Mouse (Mus musculus) liver, postnatal 0 days (tissue): ENCODE results near the gene Ptpn1. TPM values are rescaled to one million over a fixed set of nuclear protein-coding genes. Genes with fewer than 3 reads are reported as not detected.

Experiments used
- ATAC-seq: fragments of 200-750 bp; cut with Nextera tagmentation; 2 replicates; pipeline ENCODE4 v1.8.0; 2017; ENCODE audit warnings: mild to moderate bottlenecking, moderate library complexity
- DNase-seq: peaks from one replicate; pipeline ENCODE4 v3.0.0-alpha.2; 2016
- H3K27ac ChIP-seq: fragments of 300-500 bp; sonication (generic); 2 replicates; pipeline ENCODE4 v1.5.1; 2014; ENCODE audit warnings: antibody characterized with exemption, moderate library complexity, mild to moderate bottlenecking, low read depth
- H3K27me3 ChIP-seq: fragments of 300-500 bp; sonication (generic); 2 replicates; pipeline ENCODE4 v1.6.1; 2014; ENCODE audit warnings: low read length, control low read depth, mixed read lengths; ENCODE audit not compliant: insufficient read depth
- H3K36me3 ChIP-seq: fragments of 300-500 bp; sonication (generic); replicated peaks from 2 replicates; pipeline ENCODE4 v1.6.1; 2014; ENCODE audit warnings: mild to moderate bottlenecking, control low read depth, low read length, moderate library complexity, mixed read lengths; ENCODE audit not compliant: insufficient read depth
- H3K4me1 ChIP-seq: fragments of 300-500 bp; sonication (generic); 2 replicates; pipeline ENCODE4 v1.6.1; 2014; ENCODE audit warnings: antibody characterized with exemption, mild to moderate bottlenecking, control low read depth; ENCODE audit not compliant: insufficient read depth
- H3K4me2 ChIP-seq: fragments of 300-500 bp; sonication (generic); 2 replicates; pipeline ENCODE4 v1.6.1; 2014; ENCODE audit warnings: low read depth, mild to moderate bottlenecking, low read length, moderate library complexity, mixed read lengths
- H3K4me3 ChIP-seq: fragments of 300-500 bp; sonication (generic); 2 replicates; pipeline ENCODE4 v1.5.1; 2014; ENCODE audit warnings: low read depth, low read length
- H3K9ac ChIP-seq: fragments of 300-500 bp; sonication (generic); replicated peaks from 2 replicates; pipeline ENCODE4 v1.6.1; 2014; ENCODE audit warnings: mild to moderate bottlenecking, moderate library complexity
- H3K9me3 ChIP-seq: fragments of 300-500 bp; sonication (generic); 2 replicates; pipeline ENCODE4 v1.6.1; 2016; ENCODE audit warnings: mild to moderate bottlenecking, control low read depth, low read length, mixed read lengths
- CTCF ChIP-seq: sonication (generic); IDR thresholded peaks from 2 replicates; pipeline ENCODE4 v1.5.1; 2016; ENCODE audit warnings: antibody characterized with exemption, low read depth
- EP300 ChIP-seq: IDR thresholded peaks from 2 replicates; pipeline ENCODE4 v1.6.1; 2016; ENCODE audit warnings: antibody characterized with exemption, low read depth, mild to moderate bottlenecking
- WGBS: fragments of 180-500 bp; shearing (Covaris S2); extraction: QIAGEN DNeasy Blood & Tissue Kit; methylation state at CpG from one replicate; pipeline ENCODE4 v1.1.7; 2014; ENCODE audit not compliant: insufficient replicate concordance; 5-methylcytosine and 5-hydroxymethylcytosine counted together
- polyA plus RNA-seq: library from polyadenylated mRNA; unstranded; fragments of >200 nt; fragmentation: Nextera tagmentation; extraction: Ambion mirVana; gene quantifications from 2 replicates; pipeline ENCODE4 v1.2.1, GENCODE M21; 2015

Gene Ptpn1
- polyA plus RNA-seq, 1 experiment from 2014 or later: 32.4 TPM

- Histone ChIP-seq H3K27me3 (no peaks in the 10 kb centered on the region), H3K9me3 (no peaks in the 10 kb centered on the region), H3K4me1 (peaks cover 39% of the 10 kb centered on the region), H3K4me3 (no peak overlapping the region), H3K9ac (no peak overlapping the region), H3K4me2 (no peak overlapping the region), H3K27ac (no peak overlapping the region), H3K36me3 (peaks cover 6% of the 10 kb centered on the region; the same call in 1 of the 2 replicates)
- WGBS: 85% methylated on average over 3 of the region's 3 CpGs
- DNase-seq (no peak), ATAC-seq (no peak)
- no peak for TF ChIP-seq EP300
- TF ChIP-seq CTCF: no peak
Measured at GRCm38 (mm10) chr2:167935956-167936355, 4.1 kb downstream of the Ptpn1 start.

GRCm38 (mm10) chr2:167938786-167939185 is 6.9 kb downstream of the Ptpn1 start:
- TF ChIP-seq EP300 (no peak), CTCF (no peak)
- H3K36me3 ChIP-seq: peaks cover 6% of the 10 kb centered on the region; the same call in 1 of the 2 replicates
- 70% methylated on average over 3 of the region's 3 CpGs for WGBS
- no peak overlapping the region for H3K9ac ChIP-seq
- no peak overlapping the region for H3K4me3 ChIP-seq
- no peaks in the 10 kb centered on the region for H3K9me3 ChIP-seq
- no peak overlapping the region for H3K27ac ChIP-seq
- no peak for DNase-seq
- no peak overlapping the region for H3K4me2 ChIP-seq
- H3K27me3 ChIP-seq: no peaks in the 10 kb centered on the region
- no peak for ATAC-seq
- H3K4me1 ChIP-seq: peaks cover 50% of the 10 kb centered on the region

- no peak for ATAC-seq
- H3K27me3 ChIP-seq: no peaks in the 10 kb centered on the region
- no peak overlapping the region for H3K4me2 ChIP-seq
- no peak for DNase-seq
- H3K4me1 ChIP-seq: peaks cover 51% of the 10 kb centered on the region
- WGBS: 55% methylated on average over 4 of the region's 4 CpGs
- no peak overlapping the region for H3K9ac ChIP-seq
- no peak overlapping the region for H3K27ac ChIP-seq
- no peak for TF ChIP-seq EP300
- no peak for TF ChIP-seq CTCF
- no peak overlapping the region for H3K4me3 ChIP-seq
- peaks cover 6% of the 10 kb centered on the region; the same call in 1 of the 2 replicates for H3K36me3 ChIP-seq
- no peaks in the 10 kb centered on the region for H3K9me3 ChIP-seq
Measured at GRCm38 (mm10) chr2:167939204-167939603, 7.3 kb downstream of the Ptpn1 start.

- H3K9me3 ChIP-seq: no peaks in the 10 kb centered on the region
- H3K4me1 ChIP-seq: peaks cover 56% of the 10 kb centered on the region
- no peak for TF ChIP-seq EP300
- TF ChIP-seq CTCF: no peak
- H3K4me2 ChIP-seq: no peak overlapping the region
- no peak overlapping the region for H3K4me3 ChIP-seq
- DNase-seq (no peak), ATAC-seq (no peak)
- WGBS: 56% methylated on average over 11 of the region's 11 CpGs
- no peaks in the 10 kb centered on the region for H3K27me3 ChIP-seq
- no peak overlapping the region for H3K27ac ChIP-seq
- H3K36me3 ChIP-seq: peaks cover 6% of the 10 kb centered on the region; the same call in 1 of the 2 replicates
- H3K9ac ChIP-seq: no peak overlapping the region
Measured at GRCm38 (mm10) chr2:167939632-167940399, 8.0 kb downstream of the Ptpn1 start.

GRCm38 (mm10) chr2:167940636-167941035 is 8.8 kb downstream of the Ptpn1 start:
- Histone ChIP-seq H3K4me1 (peaks cover 61% of the 10 kb centered on the region), H3K36me3 (peaks cover 2% of the 10 kb centered on the region; the same call in 1 of the 2 replicates), H3K4me2 (no peak overlapping the region), H3K4me3 (no peak overlapping the region), H3K27me3 (no peaks in the 10 kb centered on the region), H3K27ac (no peak overlapping the region), H3K9ac (no peak overlapping the region), H3K9me3 (no peaks in the 10 kb centered on the region)
- no peak for ATAC-seq
- 78% methylated on average over 11 of the region's 11 CpGs for WGBS
- TF ChIP-seq CTCF: no peak
- TF ChIP-seq EP300: no peak
- no peak for DNase-seq

- peaks cover 62% of the 10 kb centered on the region for H3K4me1 ChIP-seq
- no peak overlapping the region for H3K9ac ChIP-seq
- no peak for DNase-seq
- ATAC-seq: no peak
- no peaks in the 10 kb centered on the region for H3K36me3 ChIP-seq
- H3K4me2 ChIP-seq: no peak overlapping the region
- WGBS: 77% methylated on average over 4 of the region's 4 CpGs
- TF ChIP-seq CTCF (no peak), EP300 (no peak)
- no peaks in the 10 kb centered on the region for H3K9me3 ChIP-seq
- no peaks in the 10 kb centered on the region for H3K27me3 ChIP-seq
- no peak overlapping the region for H3K27ac ChIP-seq
- no peak overlapping the region for H3K4me3 ChIP-seq
Measured at GRCm38 (mm10) chr2:167941320-167941719, 9.5 kb downstream of the Ptpn1 start.
